Mouse (Mus musculus): ENCODE data around the gene Spag7.

DNA sequence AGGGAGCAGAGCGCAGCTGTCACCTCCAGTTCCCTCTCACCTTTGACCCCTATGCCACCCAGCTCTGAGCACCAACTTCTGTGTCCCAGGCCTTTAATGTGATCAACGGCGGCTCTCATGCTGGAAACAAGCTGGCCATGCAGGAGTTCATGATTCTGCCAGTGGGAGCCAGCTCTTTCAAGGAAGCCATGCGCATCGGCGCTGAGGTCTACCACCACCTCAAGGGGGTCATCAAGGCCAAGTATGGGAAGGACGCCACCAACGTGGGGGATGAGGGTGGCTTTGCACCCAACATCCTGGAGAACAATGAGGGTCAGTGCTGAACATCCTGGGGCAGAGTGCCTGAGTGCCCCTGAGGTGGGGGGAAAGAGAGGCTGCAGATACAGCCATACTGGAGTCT lies 8.6 kb downstream of the Spag7 start:
- TF ChIP-seq CTCF (IDR thresholded peaks at IDR 0.05; ENCODE audit: extremely low read depth, insufficient read length, insufficient replicate concordance, low read depth, low read length): no peak
- TF ChIP-seq POLR2A (IDR thresholded peaks at IDR 0.05; ENCODE audit: low read depth, low read length): no peak
